Mouse (Mus musculus): ENCODE measurements around the gene Spop. TPM values are rescaled to one million over a fixed set of nuclear protein-coding genes. Genes with fewer than 3 reads are reported as not detected.
"Not testable (repeated sequence)": the region's sequence is repeated elsewhere in the genome, so short reads cannot be mapped to it uniquely, and the experiment has no call there.

Spop gene
- polyA plus RNA-seq, 1 experiment from 2014 or later = 230 TPM

GRCm38 (mm10) chr11:95487237-95487636 is 73.4 kb downstream of the Spop start:
- Histone ChIP-seq H3K4me3 (no peak overlapping the region), H3K4me2 (no peak overlapping the region), H3K9me3 (no peaks in the 10 kb centered on the region), H3K4me1 (replicated peaks) (no peaks in the 10 kb centered on the region), H3K27me3 (no peaks in the 10 kb centered on the region), H3K27ac (replicated peaks) (no peak overlapping the region), H3K9ac (no peak overlapping the region), H3K36me3 (peaks cover 42% of the 10 kb centered on the region)
- no peak for ATAC-seq (ENCODE audit: low FRiP score, low read depth)
- 97% methylated on average over 2 of the region's 2 CpGs for WGBS

DNA sequence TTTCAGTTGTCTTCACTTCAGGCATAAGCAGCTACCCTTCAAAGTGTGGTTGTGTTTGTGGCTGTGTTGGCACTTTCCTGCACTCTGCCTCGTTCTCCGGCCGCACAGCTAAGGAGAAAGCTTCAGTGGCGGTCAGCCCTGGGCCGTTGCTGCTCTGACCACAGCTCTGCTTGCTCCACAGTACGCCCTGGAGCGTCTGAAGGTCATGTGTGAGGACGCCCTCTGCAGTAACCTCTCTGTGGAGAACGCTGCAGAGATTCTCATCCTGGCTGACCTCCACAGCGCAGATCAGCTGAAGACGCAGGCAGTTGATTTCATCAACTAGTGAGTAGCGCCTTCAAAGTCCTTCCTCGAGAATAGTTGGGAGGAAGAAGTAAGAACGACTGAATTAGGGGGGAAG is 76.2 kb downstream of the Spop start:
- Histone ChIP-seq H3K27ac (replicated peaks) (no peak overlapping the region), H3K4me2 (no peak overlapping the region), H3K4me3 (no peak overlapping the region), H3K27me3 (no peaks in the 10 kb centered on the region), H3K4me1 (replicated peaks) (no peaks in the 10 kb centered on the region), H3K9ac (no peak overlapping the region), H3K9me3 (no peaks in the 10 kb centered on the region), H3K36me3 (peaks cover 43% of the 10 kb centered on the region)
- WGBS = 87% methylated on average over 14 of the region's 14 CpGs
- no peak for ATAC-seq (ENCODE audit: low FRiP score, low read depth)

GRCm38 (mm10) chr11:95492256-95492655 is 78.4 kb downstream of the Spop start:
- H3K4me3 ChIP-seq = no peak overlapping the region
- no peak overlapping the region for H3K9ac ChIP-seq
- H3K4me2 ChIP-seq = no peak overlapping the region
- WGBS = 75% methylated on average over 4 of the region's 4 CpGs
- no peak overlapping the region for H3K27ac ChIP-seq (replicated peaks)
- peaks cover 30% of the 10 kb centered on the region for H3K36me3 ChIP-seq
- ATAC-seq (ENCODE audit: low FRiP score, low read depth) = no peak
- no peaks in the 10 kb centered on the region for H3K27me3 ChIP-seq
- H3K9me3 ChIP-seq = no peaks in the 10 kb centered on the region
- no peaks in the 10 kb centered on the region for H3K4me1 ChIP-seq (replicated peaks)

GRCm38 (mm10) chr11:95493010-95493409 is 79.1 kb downstream of the Spop start:
- no peak overlapping the region for H3K4me2 ChIP-seq
- H3K27me3 ChIP-seq = no peaks in the 10 kb centered on the region
- H3K36me3 ChIP-seq = peaks cover 30% of the 10 kb centered on the region
- no peaks in the 10 kb centered on the region for H3K9me3 ChIP-seq
- no peaks in the 10 kb centered on the region for H3K4me1 ChIP-seq (replicated peaks)
- no peak overlapping the region for H3K27ac ChIP-seq (replicated peaks)
- no peak overlapping the region for H3K9ac ChIP-seq
- 81% methylated on average over 4 of the region's 4 CpGs for WGBS
- ATAC-seq (ENCODE audit: low FRiP score, low read depth) = no peak
- no peak overlapping the region for H3K4me3 ChIP-seq

DNA sequence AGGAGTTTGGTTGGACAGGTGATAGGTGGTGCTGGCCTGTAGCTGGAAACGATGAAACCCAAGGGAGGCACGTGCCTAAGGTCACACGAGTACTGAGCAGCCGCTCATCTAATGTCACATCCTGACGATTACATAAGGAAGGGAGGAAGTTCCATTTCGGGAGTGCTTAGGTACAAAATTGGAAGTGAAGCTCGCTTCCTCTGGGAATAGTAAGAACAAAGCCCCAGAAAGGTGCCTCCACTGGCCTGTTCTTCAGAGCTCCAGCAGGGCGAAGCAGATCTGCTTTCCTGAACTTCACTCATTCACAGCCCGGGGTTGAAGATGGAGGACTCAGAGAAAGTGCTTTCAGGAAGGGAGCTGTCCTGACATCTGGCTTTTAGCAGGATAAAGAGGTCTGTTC is 80.1 kb downstream of the Spop start:
- Histone ChIP-seq H3K36me3 (peaks cover 31% of the 10 kb centered on the region), H3K9me3 (no peaks in the 10 kb centered on the region), H3K27ac (replicated peaks) (no peak overlapping the region), H3K27me3 (no peaks in the 10 kb centered on the region), H3K4me1 (replicated peaks) (no peaks in the 10 kb centered on the region), H3K4me2 (no peak overlapping the region), H3K4me3 (no peak overlapping the region), H3K9ac (no peak overlapping the region)
- WGBS = 89% methylated on average over 9 of the region's 9 CpGs
- ATAC-seq (ENCODE audit: low FRiP score, low read depth) = no peak

GRCm38 (mm10) chr11:95494374-95494773 is 80.5 kb downstream of the Spop start:
- H3K4me2 ChIP-seq = no peak overlapping the region
- no peak overlapping the region for H3K9ac ChIP-seq
- H3K9me3 ChIP-seq = no peaks in the 10 kb centered on the region
- no peak overlapping the region for H3K27ac ChIP-seq (replicated peaks)
- no peak for ATAC-seq (ENCODE audit: low FRiP score, low read depth)
- peaks cover 31% of the 10 kb centered on the region for H3K36me3 ChIP-seq
- H3K4me3 ChIP-seq = no peak overlapping the region
- H3K27me3 ChIP-seq = no peaks in the 10 kb centered on the region
- no peaks in the 10 kb centered on the region for H3K4me1 ChIP-seq (replicated peaks)
- 84% methylated on average over 3 of the region's 3 CpGs for WGBS

- Histone ChIP-seq H3K4me1 (replicated peaks) (0 out of 2 replicates have a peak, but pooled peaks cover 5% of the 10 kb centered on the region), H3K27ac (replicated peaks) (no peak overlapping the region), H3K36me3 (peaks cover 21% of the 10 kb centered on the region; the same call in 1 of the 2 replicates), H3K9ac (no peak overlapping the region), H3K4me2 (no peak overlapping the region), H3K4me3 (no peak overlapping the region), H3K9me3 (no peaks in the 10 kb centered on the region), H3K27me3 (no peaks in the 10 kb centered on the region)
- ATAC-seq (ENCODE audit: low FRiP score, low read depth) = no peak
- 89% methylated on average over 9 of the region's 9 CpGs for WGBS
Observed at GRCm38 (mm10) chr11:95495883-95496282, 82.0 kb downstream of the Spop start.

GRCm38 (mm10) chr11:95497921-95498320 is 84.0 kb downstream of the Spop start:
- H3K9ac ChIP-seq = no peak overlapping the region
- no peak overlapping the region for H3K27ac ChIP-seq (replicated peaks)
- H3K4me3 ChIP-seq = no peak overlapping the region
- WGBS = 80% methylated on average over 5 of the region's 5 CpGs
- no peaks in the 10 kb centered on the region for H3K9me3 ChIP-seq
- H3K27me3 ChIP-seq = no peaks in the 10 kb centered on the region
- no peak for ATAC-seq (ENCODE audit: low FRiP score, low read depth)
- 0 out of 2 replicates have a peak, but pooled peaks cover 8% of the 10 kb centered on the region for H3K36me3 ChIP-seq
- H3K4me1 ChIP-seq (replicated peaks) = 0 out of 2 replicates have a peak, but pooled peaks cover 5% of the 10 kb centered on the region
- H3K4me2 ChIP-seq = no peak overlapping the region

GRCm38 (mm10) chr11:95500412-95500811 is 86.5 kb downstream of the Spop start:
- Histone ChIP-seq H3K4me2 (no peak overlapping the region), H3K9ac (no peak overlapping the region), H3K36me3 (0 out of 2 replicates have a peak, but pooled peaks cover 8% of the 10 kb centered on the region), H3K4me1 (replicated peaks) (0 out of 2 replicates have a peak, but pooled peaks cover 5% of the 10 kb centered on the region), H3K4me3 (no peak overlapping the region), H3K27me3 (no peaks in the 10 kb centered on the region), H3K9me3 (no peaks in the 10 kb centered on the region), H3K27ac (replicated peaks) (peak overlapping the region; percentile 45)
- ATAC-seq (ENCODE audit: low FRiP score, low read depth) = no peak
- 46% methylated on average over 4 of the region's 4 CpGs for WGBS

GRCm38 (mm10) chr11:95500836-95501235 is 87.0 kb downstream of the Spop start:
- no peak overlapping the region for H3K4me2 ChIP-seq
- no peaks in the 10 kb centered on the region for H3K27me3 ChIP-seq
- no peaks in the 10 kb centered on the region for H3K9me3 ChIP-seq
- H3K9ac ChIP-seq = no peak overlapping the region
- peak overlapping the region; percentile 45 for H3K27ac ChIP-seq (replicated peaks)
- 26% methylated on average over 3 of the region's 3 CpGs for WGBS
- H3K36me3 ChIP-seq = 0 out of 2 replicates have a peak, but pooled peaks cover 8% of the 10 kb centered on the region
- no peak for ATAC-seq (ENCODE audit: low FRiP score, low read depth)
- H3K4me1 ChIP-seq (replicated peaks) = 0 out of 2 replicates have a peak, but pooled peaks cover 5% of the 10 kb centered on the region
- H3K4me3 ChIP-seq = no peak overlapping the region

- not testable (repeated sequence) for H3K9me3 ChIP-seq; H3K27me3 ChIP-seq; H3K27ac ChIP-seq (replicated peaks); H3K4me2 ChIP-seq; H3K9ac ChIP-seq; H3K4me3 ChIP-seq; H3K4me1 ChIP-seq (replicated peaks); ATAC-seq (ENCODE audit: low FRiP score, low read depth); H3K36me3 ChIP-seq
- 86% methylated on average over 8 of the region's 8 CpGs for WGBS
Observed at GRCm38 (mm10) chr11:95501826-95502225, 87.9 kb downstream of the Spop start.

- no peak for ATAC-seq (ENCODE audit: low FRiP score, low read depth)
- Histone ChIP-seq H3K27ac (replicated peaks) (no peak overlapping the region), H3K27me3 (no peaks in the 10 kb centered on the region), H3K4me1 (replicated peaks) (0 out of 2 replicates have a peak, but pooled peaks cover 11% of the 10 kb centered on the region), H3K36me3 (no peaks in the 10 kb centered on the region), H3K4me2 (no peak overlapping the region), H3K9me3 (no peaks in the 10 kb centered on the region), H3K9ac (no peak overlapping the region), H3K4me3 (no peak overlapping the region)
- 53% methylated on average over 10 of the region's 10 CpGs for WGBS
Observed at GRCm38 (mm10) chr11:95503581-95504180, 89.8 kb downstream of the Spop start.

- Histone ChIP-seq H3K9ac (no peak overlapping the region), H3K4me2 (no peak overlapping the region), H3K36me3 (no peaks in the 10 kb centered on the region), H3K27ac (replicated peaks) (no peak overlapping the region), H3K27me3 (no peaks in the 10 kb centered on the region), H3K4me1 (replicated peaks) (0 out of 2 replicates have a peak, but pooled peaks cover 11% of the 10 kb centered on the region), H3K4me3 (no peak overlapping the region), H3K9me3 (no peaks in the 10 kb centered on the region)
- WGBS = 48% methylated on average over 6 of the region's 6 CpGs
- ATAC-seq (ENCODE audit: low FRiP score, low read depth) = no peak
Observed at GRCm38 (mm10) chr11:95504271-95504731, 90.4 kb downstream of the Spop start.

Measured in hindbrain, embryonic 15.5 days (tissue).